Mouse (Mus musculus) intestine, postnatal 0 days (tissue): ENCODE measurements around the gene Tdp1. TPM values are rescaled to one million over a fixed set of nuclear protein-coding genes. Genes with fewer than 3 reads are reported as not detected.
"Not testable (repeated sequence)": the region's sequence is repeated elsewhere in the genome, so short reads cannot be mapped to it uniquely, and the experiment has no call there.

Experiments used
- ATAC-seq: fragments of 200-750 bp; cut with Nextera tagmentation; 2 replicates; pipeline ENCODE4 v1.8.0; 2017; ENCODE audit warnings: mild to moderate bottlenecking, moderate TSS enrichment, moderate library complexity
- H3K27ac ChIP-seq: fragments of 300-500 bp; sonication (generic); 2 replicates; pipeline ENCODE4 v1.5.1; 2014; ENCODE audit warnings: mild to moderate bottlenecking, low read depth, low read length, moderate library complexity
- H3K27me3 ChIP-seq: fragments of 300-500 bp; sonication (generic); replicated peaks from 2 replicates; pipeline ENCODE4 v1.6.1; 2014; ENCODE audit warnings: low read length, mixed read lengths; ENCODE audit not compliant: control insufficient read depth, insufficient read depth
- H3K36me3 ChIP-seq: fragments of 300-500 bp; sonication (generic); 2 replicates; pipeline ENCODE4 v1.6.1; 2014; ENCODE audit warnings: mild to moderate bottlenecking, moderate library complexity; ENCODE audit not compliant: control insufficient read depth, insufficient read depth
- H3K4me1 ChIP-seq: fragments of 300-500 bp; sonication (generic); replicated peaks from 2 replicates; pipeline ENCODE4 v1.6.1; 2014; ENCODE audit warnings: antibody characterized with exemption, low read length, mixed read lengths; ENCODE audit not compliant: control insufficient read depth, insufficient read depth
- H3K4me2 ChIP-seq: fragments of 300-500 bp; sonication (generic); replicated peaks from 2 replicates; pipeline ENCODE4 v1.6.1; 2014; ENCODE audit warnings: low read depth, mild to moderate bottlenecking, moderate library complexity
- H3K4me3 ChIP-seq: fragments of 300-500 bp; sonication (generic); 2 replicates; pipeline ENCODE4 v1.5.1; 2014; ENCODE audit warnings: low read depth, low read length
- H3K9ac ChIP-seq: fragments of 300-500 bp; sonication (generic); 2 replicates; pipeline ENCODE4 v1.6.1; 2014; ENCODE audit warnings: mild to moderate bottlenecking, low read depth, low read length
- H3K9me3 ChIP-seq: fragments of 300-500 bp; sonication (generic); 2 replicates; pipeline ENCODE4 v1.6.1; 2016; ENCODE audit warnings: mixed run types; ENCODE audit not compliant: control insufficient read depth
- CTCF ChIP-seq: sonication (generic); IDR thresholded peaks from 2 replicates; pipeline ENCODE4 v1.5.1; 2016; ENCODE audit warnings: low read depth, mild to moderate bottlenecking, control low read depth, antibody characterized with exemption, moderate library complexity
- WGBS: fragments of 180-500 bp; shearing (Covaris S2); extraction: QIAGEN DNeasy Blood & Tissue Kit; methylation state at CpG from one replicate; pipeline ENCODE4 v1.1.7; 2014; 5-methylcytosine and 5-hydroxymethylcytosine counted together
- polyA plus RNA-seq: library from polyadenylated mRNA; unstranded; fragments of >200 nt; fragmentation: Nextera tagmentation; extraction: Ambion mirVana; gene quantifications from 2 replicates; pipeline ENCODE4 v1.2.1, GENCODE M21; 2015

Tdp1 gene
- polyA plus RNA-seq, 1 experiment from 2014 or later: 9.6 TPM

GRCm38 (mm10) chr12:99966881-99967363 lies 82.6 kb downstream of the Tdp1 start:
- no peaks in the 10 kb centered on the region for H3K36me3 ChIP-seq
- H3K9ac ChIP-seq: no peak overlapping the region
- no peak overlapping the region for H3K4me3 ChIP-seq
- TF ChIP-seq CTCF: no peak
- H3K27me3 ChIP-seq: peaks cover 70% of the 10 kb centered on the region
- no peak for ATAC-seq
- no peak overlapping the region for H3K4me2 ChIP-seq
- H3K27ac ChIP-seq: no peak overlapping the region
- H3K9me3 ChIP-seq: no peaks in the 10 kb centered on the region
- H3K4me1 ChIP-seq: no peaks in the 10 kb centered on the region; the same call in 1 of the 2 replicates
- 16% methylated on average over 12 of the region's 12 CpGs for WGBS

GRCm38 (mm10) chr12:99969906-99970305 lies 85.6 kb downstream of the Tdp1 start:
- no peak overlapping the region for H3K4me2 ChIP-seq
- no peaks in the 10 kb centered on the region for H3K36me3 ChIP-seq
- no peak for ATAC-seq
- no peaks in the 10 kb centered on the region; the same call in 1 of the 2 replicates for H3K4me1 ChIP-seq
- H3K4me3 ChIP-seq: no peak overlapping the region
- peaks cover 50% of the 10 kb centered on the region for H3K27me3 ChIP-seq
- no peak for TF ChIP-seq CTCF
- H3K9ac ChIP-seq: no peak overlapping the region
- no peaks in the 10 kb centered on the region for H3K9me3 ChIP-seq
- no peak overlapping the region for H3K27ac ChIP-seq
- WGBS: 71% methylated on average over 4 of the region's 4 CpGs

GRCm38 (mm10) chr12:99971205-99971894 lies 87.0 kb downstream of the Tdp1 start:
- TF ChIP-seq CTCF: peak; percentile 47
- not testable (repeated sequence) for H3K4me2 ChIP-seq, H3K9ac ChIP-seq, H3K4me1 ChIP-seq, H3K27ac ChIP-seq, H3K4me3 ChIP-seq, H3K9me3 ChIP-seq, H3K36me3 ChIP-seq, ATAC-seq
- H3K27me3 ChIP-seq: peaks cover 35% of the 10 kb centered on the region
- WGBS: 70% methylated on average over 7 of the region's 7 CpGs

- 64% methylated on average over 7 of the region's 7 CpGs for WGBS
- no peaks in the 10 kb centered on the region for H3K36me3 ChIP-seq
- H3K4me1 ChIP-seq: no peaks in the 10 kb centered on the region
- no peak overlapping the region for H3K27ac ChIP-seq
- ATAC-seq: no peak
- H3K9ac ChIP-seq: no peak overlapping the region
- H3K27me3 ChIP-seq: peaks cover 21% of the 10 kb centered on the region; the same call in 1 of the 2 replicates
- peak; percentile 30 for TF ChIP-seq CTCF
- H3K4me2 ChIP-seq: no peak overlapping the region
- H3K9me3 ChIP-seq: no peaks in the 10 kb centered on the region
- no peak overlapping the region for H3K4me3 ChIP-seq
Observed at GRCm38 (mm10) chr12:99972825-99973224, 88.5 kb downstream of the Tdp1 start.

GRCm38 (mm10) chr12:99973659-99974058 lies 89.3 kb downstream of the Tdp1 start:
- 80% methylated on average over 1 of the region's 1 CpGs for WGBS
- H3K4me3 ChIP-seq: no peak overlapping the region
- peak; percentile 52 for TF ChIP-seq CTCF
- no peaks in the 10 kb centered on the region for H3K9me3 ChIP-seq
- no peaks in the 10 kb centered on the region for H3K4me1 ChIP-seq
- ATAC-seq: no peak
- no peak overlapping the region for H3K4me2 ChIP-seq
- H3K27ac ChIP-seq: no peak overlapping the region
- 0 out of 2 replicates have a peak, but pooled peaks cover 13% of the 10 kb centered on the region for H3K27me3 ChIP-seq
- no peaks in the 10 kb centered on the region for H3K36me3 ChIP-seq
- H3K9ac ChIP-seq: no peak overlapping the region

- no peak overlapping the region for H3K27ac ChIP-seq
- no peak overlapping the region for H3K4me2 ChIP-seq
- WGBS: 81% methylated on average over 4 of the region's 4 CpGs
- no peak for ATAC-seq
- no peaks in the 10 kb centered on the region for H3K27me3 ChIP-seq
- no peaks in the 10 kb centered on the region for H3K9me3 ChIP-seq
- H3K36me3 ChIP-seq: no peaks in the 10 kb centered on the region
- H3K4me1 ChIP-seq: no peaks in the 10 kb centered on the region
- no peak overlapping the region for H3K9ac ChIP-seq
- no peak overlapping the region for H3K4me3 ChIP-seq
- TF ChIP-seq CTCF: no peak
Observed at GRCm38 (mm10) chr12:99979541-99979940, 95.2 kb downstream of the Tdp1 start.
